Mouse (Mus musculus) ovary, adult 2 months (tissue): Measurements from ENCODE around the gene Dlec1. TPM values are rescaled to one million over a fixed set of nuclear protein-coding genes. Genes with fewer than 3 reads are reported as not detected.

Experiments used
- polyA plus RNA-seq: library from polyadenylated mRNA; depleted of rRNA; stranded (reverse); fragments of >200 nt; gene quantifications from 2 replicates; pipeline ENCODE4 v1.2.3, GENCODE M21; 2012; rRNA removed

Gene Dlec1
- polyA plus RNA-seq, result 8.1 and 9.0 TPM in 2 replicates

GRCm38 (mm10) chr9:119101992-119102782, at the start of gene Dlec1:
Gene Dlec1, plus strand, starts transcription at chr9:119102478.

GRCm38 (mm10) chr9:119093419-119094295, 8.6 kb upstream of the Dlec1 start, which contains the start of gene Plcd1:
Gene Plcd1, minus strand, starts transcription at chr9:119093502.

GRCm38 (mm10) chr9:119156278-119157201, 54.3 kb downstream of the Dlec1 start, which contains the start of gene Acaa1b:
Gene Acaa1b, minus strand, starts transcription at chr9:119157093.

GRCm38 (mm10) chr9:119158861-119159260, 56.6 kb downstream of the Dlec1 start, which contains the start of gene Gm47289:
Gene Gm47289, plus strand, starts transcription at chr9:119159161.

Other genes starting within 250 kb of the Dlec1 start
- gene Ctdspl, start 176.0 kb upstream of the Dlec1 start, polyA plus RNA-seq, result 27.2 TPM in 2 replicates
- 24.1 and 26.6 TPM in 2 replicates for gene Vill, start 49.7 kb upstream of the Dlec1 start, polyA plus RNA-seq
- gene Plcd1, start 9.0 kb upstream of the Dlec1 start, polyA plus RNA-seq, result 59.6 and 63.2 TPM in 2 replicates
- gene Acaa1b, start 54.6 kb downstream of the Dlec1 start, polyA plus RNA-seq, result 7.4 and 9.5 TPM in 2 replicates
- gene Gm47289, start 56.7 kb downstream of the Dlec1 start, polyA plus RNA-seq, result not detected in 2 replicates
- 0.10 TPM in 1 of 2 replicates, not detected in the other for gene Slc22a13, start 106.6 kb downstream of the Dlec1 start, polyA plus RNA-seq
- 15.3 and 15.6 TPM in 2 replicates for gene Oxsr1, start 219.9 kb downstream of the Dlec1 start, polyA plus RNA-seq
- 296 and 538 TPM in 2 replicates for gene Acaa1a, start 237.2 kb downstream of the Dlec1 start, polyA plus RNA-seq
- gene Myd88, start 238.9 kb downstream of the Dlec1 start, polyA plus RNA-seq, result 22.3 and 26.2 TPM in 2 replicates